Mouse (Mus musculus): ENCODE measurements at regions not wholly inside any gene's neighbourhood (a gene's known extent, or its start where the extent isn't known, plus 50 kb on each side); places are given as distances from the start of the nearest gene placed in this dataset.

DNA sequence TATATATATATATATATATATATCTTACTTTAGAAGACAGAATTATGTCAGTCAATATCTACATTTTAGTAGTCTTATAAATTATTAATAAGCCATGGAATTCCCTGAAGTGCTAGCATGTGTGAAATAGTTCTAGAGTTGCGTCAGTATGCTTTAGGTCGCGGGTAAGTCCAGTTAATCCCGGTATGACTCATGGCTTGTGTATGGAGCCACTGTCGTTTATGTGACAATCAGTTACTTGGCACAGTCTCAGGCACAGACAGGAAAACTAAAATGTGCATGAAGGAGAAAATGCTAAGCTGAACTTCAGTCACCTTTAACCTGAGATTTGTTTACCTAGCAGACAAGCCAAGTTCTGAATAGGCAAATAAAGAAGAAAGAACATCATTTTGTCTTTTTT lies 206.5 kb downstream of the Plk2 start:
- TF ChIP-seq CEBPB (IDR thresholded peaks at IDR 0.05; ENCODE audit: insufficient read depth, poor library complexity, severe bottlenecking) (peak; percentile 64; the same call in 1 of the 2 replicates), POLR2A (IDR thresholded peaks at IDR 0.05; ENCODE audit: insufficient read length, low read depth) (no peak)

Measured in myocyte (in vitro differentiated cells).